Mouse (Mus musculus): Measurements from ENCODE around the gene Aanat. TPM values are rescaled to one million over a fixed set of nuclear protein-coding genes. Genes with fewer than 3 reads are reported as not detected.

The Aanat gene
- total and polyA plus RNA-seq, 3 experiments, result not detected

DNA sequence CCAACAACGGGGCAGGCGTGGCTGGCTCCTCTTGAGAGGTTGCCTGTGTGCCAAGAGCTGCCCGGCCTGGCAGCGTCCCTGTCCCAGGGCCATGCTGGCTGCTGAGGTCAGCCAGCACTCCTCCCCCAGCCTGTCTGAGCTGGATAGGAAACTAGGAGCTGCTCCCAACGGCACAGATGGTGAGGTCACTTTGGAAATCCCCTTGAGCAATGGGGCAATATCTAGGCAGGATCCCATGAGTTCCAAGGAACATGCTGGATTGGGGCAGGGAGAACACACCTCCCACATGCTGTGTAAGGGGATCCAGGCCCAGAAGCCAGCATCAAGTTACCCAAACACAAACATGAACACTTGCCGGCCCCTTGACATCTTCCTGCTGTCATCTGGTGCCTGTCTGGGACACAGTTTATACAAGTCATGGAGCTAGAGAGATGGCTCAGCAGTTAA lies 35.0 kb downstream of the Aanat start:
- Histone ChIP-seq H3K36me3 (ENCODE audit: control insufficient read depth in 1 of 2, insufficient read depth in 2 of 2, low read length in 2 of 2) (peaks cover 0 to 29% of the 10 kb centered on the region in 2 experiments; a peak in 2 of 4 replicates), H3K27ac (ENCODE audit: control insufficient read depth, low read depth, low read length) (no peak overlapping the region; the same call in 1 of the 2 replicates), H3K27me3 (ENCODE audit: control insufficient read depth in 1 of 2, insufficient read depth in 2 of 2, low read length in 2 of 2) (no peaks in the 10 kb centered on the region), H3K4me3 (ENCODE audit: control insufficient read depth in 1 of 2, insufficient read depth in 1 of 2, low read depth in 2 of 2, low read length in 2 of 2) (no peak overlapping the region), H3K9me3 (replicated peaks; ENCODE audit: insufficient read depth, low read length) (no peaks in the 10 kb centered on the region), H3K9ac (ENCODE audit: control insufficient read depth, low read depth, low read length, poor library complexity, severe bottlenecking) (no peak overlapping the region), H3K79me2 (ENCODE audit: control insufficient read depth, insufficient read depth, low read length, poor library complexity) (peaks cover 6% of the 10 kb centered on the region), H3K4me1 (ENCODE audit: control insufficient read depth in 1 of 2, insufficient read depth in 2 of 2, low read length in 2 of 2) (peaks cover 25 to 69% of the 10 kb centered on the region in 2 experiments)
- DNase-seq (ENCODE audit: low read depth, low spot score), result no peak
- TF ChIP-seq MAFK (IDR thresholded peaks at IDR 0.05; ENCODE audit: borderline replicate concordance, low read depth, low read length), result no peak
- TF ChIP-seq SIN3A (IDR thresholded peaks at IDR 0.05; ENCODE audit: low read length), result no peak
- TF ChIP-seq ZKSCAN1 (IDR thresholded peaks at IDR 0.05; ENCODE audit: low read depth, low read length), result no peak
- TF ChIP-seq POLR2AphosphoS5 (IDR thresholded peaks at IDR 0.05; ENCODE audit: borderline replicate concordance, low read depth, low read length), result no peak
- no peak for TF ChIP-seq RCOR1 (IDR thresholded peaks at IDR 0.05; ENCODE audit: low read depth, low read length)
- TF ChIP-seq RAD21 (IDR thresholded peaks at IDR 0.05; ENCODE audit: low read depth, low read length), result no peak
- no peak for TF ChIP-seq MYC (IDR thresholded peaks at IDR 0.05; ENCODE audit: low read depth, low read length)
- TF ChIP-seq MYB (IDR thresholded peaks at IDR 0.05; ENCODE audit: low read depth, low read length), result no peak
- TF ChIP-seq ZC3H11A (IDR thresholded peaks at IDR 0.05; ENCODE audit: low read depth, low read length), result no peak
- no peak for TF ChIP-seq NRF1 (IDR thresholded peaks at IDR 0.05; ENCODE audit: insufficient read depth, low read depth, low read length, poor library complexity, severe bottlenecking)
- no peak for TF ChIP-seq USF1 (IDR thresholded peaks at IDR 0.05; ENCODE audit: low read depth, low read length)
- no peak for TF ChIP-seq E2F4 (IDR thresholded peaks at IDR 0.05; ENCODE audit: borderline replicate concordance, low read depth, low read length)
- no peak for TF ChIP-seq UBTF (IDR thresholded peaks at IDR 0.05; ENCODE audit: borderline replicate concordance, insufficient read depth, low read depth, low read length)
- TF ChIP-seq ZMIZ1 (IDR thresholded peaks at IDR 0.05; ENCODE audit: low read depth, low read length), result no peak
- TF ChIP-seq ELF1 (IDR thresholded peaks at IDR 0.05; ENCODE audit: low read depth, low read length), result no peak
- TF ChIP-seq GABPA (IDR thresholded peaks at IDR 0.05; ENCODE audit: low read depth, low read length), result no peak

DNA sequence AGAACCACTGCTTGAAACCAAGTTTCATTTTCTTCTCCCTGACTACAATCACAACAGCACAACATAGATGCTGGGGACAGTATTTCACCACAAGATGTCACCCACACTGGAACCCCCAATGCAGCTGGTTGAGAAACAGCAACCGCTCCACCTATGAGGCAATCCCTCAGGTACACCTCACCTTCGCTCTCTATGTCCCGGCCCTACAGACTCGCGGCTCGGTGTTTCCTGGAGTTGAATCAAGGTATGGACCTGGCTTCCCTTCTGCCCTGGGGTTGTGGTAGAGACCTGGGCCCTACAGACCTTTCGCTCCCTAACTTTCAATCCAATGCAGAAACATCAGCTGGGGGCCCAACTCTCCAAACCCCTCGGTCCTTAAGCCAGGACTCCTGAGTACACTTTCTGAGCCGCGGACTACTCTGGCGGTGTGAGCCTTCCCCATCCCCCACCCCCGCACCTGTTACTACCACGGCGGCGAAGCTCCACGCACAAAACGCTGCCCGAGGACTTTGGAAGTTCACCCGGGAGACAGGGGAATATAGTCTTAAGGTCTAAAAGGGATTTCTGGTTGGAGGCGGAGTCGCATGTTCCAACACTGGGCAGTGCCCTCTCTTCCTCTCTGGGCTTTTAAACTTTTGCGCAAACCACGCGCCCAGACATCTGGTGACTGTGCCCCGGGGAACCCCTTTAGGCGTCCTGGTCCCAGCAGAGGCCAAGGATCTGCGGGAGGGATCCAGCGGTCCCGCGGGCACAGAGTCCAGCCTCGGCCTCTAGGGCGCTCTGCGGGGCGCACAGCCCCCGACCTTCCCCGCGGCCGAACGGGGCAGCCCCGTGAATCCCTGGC lies 37.3 kb downstream of the Aanat start:
- Histone ChIP-seq H3K27ac (ENCODE audit: control insufficient read depth, low read depth, low read length) (peak overlapping the region; percentile 2; the same call in 1 of the 2 replicates), H3K4me3 (ENCODE audit: control insufficient read depth in 1 of 2, insufficient read depth in 1 of 2, low read depth in 2 of 2, low read length in 2 of 2) (peak overlapping the region; percentile 68 to 91), H3K4me1 (ENCODE audit: control insufficient read depth in 1 of 2, insufficient read depth in 2 of 2, low read length in 2 of 2) (peaks cover 22 to 64% of the 10 kb centered on the region in 2 experiments), H3K36me3 (ENCODE audit: control insufficient read depth in 1 of 2, insufficient read depth in 2 of 2, low read length in 2 of 2) (peaks cover 0 to 23% of the 10 kb centered on the region in 2 experiments; a peak in 2 of 4 replicates), H3K27me3 (ENCODE audit: control insufficient read depth in 1 of 2, insufficient read depth in 2 of 2, low read length in 2 of 2) (no peaks in the 10 kb centered on the region), H3K79me2 (ENCODE audit: control insufficient read depth, insufficient read depth, low read length, poor library complexity) (peaks cover 6% of the 10 kb centered on the region; the same call in 1 of the 2 replicates), H3K9me3 (replicated peaks; ENCODE audit: insufficient read depth, low read length) (no peaks in the 10 kb centered on the region), H3K9ac (ENCODE audit: control insufficient read depth, low read depth, low read length, poor library complexity, severe bottlenecking) (peak overlapping the region; percentile 70)
- TF ChIP-seq SIN3A (IDR thresholded peaks at IDR 0.05; ENCODE audit: low read length) (peak; percentile 29; the same call in 1 of the 2 replicates), USF2 (IDR thresholded peaks at IDR 0.05; ENCODE audit: borderline replicate concordance in 1 of 2, insufficient read depth in 1 of 2, low read depth in 1 of 2, low read length in 2 of 2) (no peak), SMC3 (IDR thresholded peaks at IDR 0.05; ENCODE audit: low read depth, low read length) (0 out of 2 replicates have a peak, but pooled peaks have one; percentile 23), MXI1 (IDR thresholded peaks at IDR 0.05; ENCODE audit: low read depth, low read length) (peak; percentile 48; the same call in 1 of the 2 replicates), TBP (IDR thresholded peaks at IDR 0.05; ENCODE audit: low read depth, low read length) (no peak), CTCF (IDR thresholded peaks at IDR 0.05 in 2 of 3, conservative IDR thresholded peaks at IDR 0.05 in 1 of 3; ENCODE audit: control insufficient read depth in 1 of 3, insufficient read depth in 1 of 3, low read depth in 2 of 3, low read length in 3 of 3, poor library complexity in 1 of 3, severe bottlenecking in 1 of 3) (peak in 2 of 3 experiments; percentile 14 to 33; a peak in 1 of 6 replicates), TCF12 (IDR thresholded peaks at IDR 0.05; ENCODE audit: low read depth, low read length) (no peak)
- DNase-seq (ENCODE audit: low read depth, low spot score), result peak; percentile 69
